Mouse (Mus musculus) left cerebral cortex, postnatal 14 days (tissue): ENCODE data around the gene Panx1. TPM values are rescaled to one million over a fixed set of nuclear protein-coding genes. Genes with fewer than 3 reads are reported as not detected.

ENCODE experiments used
- DNase-seq, 2 experiments: peaks; one replicate each; pipeline ENCODE4 v3.0.0; 2021 to 2022; ENCODE audit warnings: low spot score in 2 of 2, mixed read lengths in 1 of 2
- intact Hi-C: fragments of 180-260 bp; cut with DNase I; formaldehyde crosslinking; loops from one replicate; pipeline ENCODE4 v1.15.1; 2025
- long read RNA-seq, 2 experiments: library from polyadenylated mRNA; stranded (forward); transcript quantifications; one replicate each; pipeline ENCODE4 v2.0.0; 2021
- total RNA-seq, 2 experiments: library from RNA; stranded (reverse); gene quantifications; 2 replicates each; pipeline ENCODE4 v1.2.3; 2021

Panx1 gene
- total RNA-seq: 10 to 100 TPM; 42.2 to 43.4 TPM
- long read RNA-seq, experiment 1, full-length matches to known transcripts: 31 of 37 reads
- long read RNA-seq, experiment 1, partial matches to known transcripts: 4 of 37 reads
- long read RNA-seq, experiment 1, other reads (novel, unspliced or antisense): 2 of 37 reads
- long read RNA-seq, experiment 2, full-length matches to known transcripts: 18 of 23 reads
- long read RNA-seq, experiment 2, partial matches to known transcripts: 1 of 23 reads
- long read RNA-seq, experiment 2, other reads (novel, unspliced or antisense): 4 of 23 reads

DNA sequence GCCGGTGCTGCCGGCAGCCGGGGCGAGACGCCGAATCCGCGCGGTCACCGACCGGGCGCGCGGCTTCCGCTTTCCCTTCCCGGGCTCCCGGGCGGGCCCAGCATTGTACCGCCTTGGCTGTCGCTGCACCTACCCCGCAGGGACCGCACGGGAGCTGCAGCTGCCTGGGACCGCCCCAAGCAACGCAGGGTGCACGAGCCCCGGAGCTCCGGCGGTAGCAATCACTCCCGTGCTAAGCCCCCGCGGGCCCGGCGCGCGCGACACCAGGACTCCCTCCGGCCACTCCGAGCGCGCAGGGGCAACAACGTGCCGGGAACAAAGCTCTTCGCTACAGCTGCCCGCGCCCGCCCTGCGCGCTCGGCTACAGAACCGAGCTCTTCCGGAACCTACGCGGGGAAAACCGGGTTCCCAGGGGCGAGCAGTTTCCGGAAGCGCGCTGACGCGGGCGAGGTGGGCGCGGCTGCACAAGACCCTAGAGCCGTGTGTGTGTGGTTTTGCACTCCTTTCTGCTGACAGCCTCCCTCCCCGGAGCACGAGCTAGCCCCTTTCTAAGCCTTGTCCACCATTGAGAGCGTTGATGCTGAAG lies at the start of gene Panx1:
Gene Panx1, minus strand, starts transcription at position 395 of the 586 bp plus-strand sequence.
- intact Hi-C loops: loop anchor here (5.0 kb wide), 1 partner anchor 122 kb away; no protein-coding TSS in a partner anchor
- peak; percentile 70 for DNase-seq

DNA sequence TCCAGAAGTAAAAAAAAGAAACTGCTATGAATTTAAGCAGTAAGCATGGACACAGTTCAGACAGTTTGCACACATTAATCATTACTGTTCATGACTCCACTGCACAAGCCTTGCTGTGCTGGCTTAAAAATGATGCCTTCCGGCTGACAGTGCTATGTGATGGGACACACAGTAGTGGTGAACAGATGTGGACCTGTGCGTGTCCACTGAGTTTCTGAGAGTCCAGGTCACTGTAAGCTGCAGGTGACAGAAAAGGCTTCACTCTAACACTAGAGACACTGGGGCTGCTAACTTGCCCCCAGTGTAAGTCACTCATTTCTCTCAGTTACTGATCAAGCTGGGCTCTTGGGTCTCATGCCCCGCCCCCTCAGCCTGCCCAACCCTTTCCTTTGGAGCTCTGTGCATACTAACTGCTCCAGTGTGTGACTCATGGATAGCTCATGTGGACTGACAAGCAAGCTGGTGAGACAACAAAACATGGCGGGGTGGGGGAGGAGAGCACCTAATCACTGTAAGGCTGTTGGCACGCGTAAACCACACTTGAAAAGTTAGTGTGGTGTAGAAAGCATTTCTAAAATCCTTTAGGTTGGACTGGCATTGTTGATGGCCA lies 23.5 kb upstream of the Panx1 start:
- intact Hi-C loops: no loop called here
- DNase-seq: peak; percentile 9 to 62

DNA sequence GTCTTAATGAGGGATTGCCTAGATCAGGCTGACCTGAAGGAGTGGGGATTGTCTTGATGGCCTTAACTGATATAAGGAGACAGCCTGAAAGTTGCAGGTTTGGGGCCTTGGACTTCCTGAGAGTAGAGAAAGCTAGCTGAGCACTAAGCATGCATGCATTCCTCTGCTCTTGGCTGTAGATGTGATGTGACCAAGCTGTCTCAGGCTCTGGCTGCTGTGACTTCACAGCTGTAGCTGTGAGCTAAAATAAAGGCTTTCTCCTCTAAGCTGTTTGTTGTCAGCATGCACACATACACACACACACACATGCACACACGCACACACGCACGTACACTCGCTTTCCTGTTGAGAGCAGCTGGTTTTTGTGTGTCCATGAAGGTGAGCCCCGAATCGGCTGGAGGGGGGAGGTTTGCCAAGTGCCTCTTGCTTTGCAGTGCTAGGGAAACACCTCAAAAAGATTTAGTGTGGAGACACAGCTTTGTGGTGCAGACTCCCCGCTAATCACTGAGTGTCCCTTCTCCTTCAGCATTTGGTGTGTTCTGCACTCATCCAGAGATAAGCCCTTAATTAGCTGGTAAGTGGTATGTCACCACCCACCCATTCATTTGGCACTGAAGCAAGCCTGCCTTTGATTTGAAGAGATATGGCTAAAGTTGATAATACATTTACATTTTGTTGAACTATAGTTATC lies 22.9 kb upstream of the Panx1 start:
- intact Hi-C loops: no loop called here
- no peak for DNase-seq

DNA sequence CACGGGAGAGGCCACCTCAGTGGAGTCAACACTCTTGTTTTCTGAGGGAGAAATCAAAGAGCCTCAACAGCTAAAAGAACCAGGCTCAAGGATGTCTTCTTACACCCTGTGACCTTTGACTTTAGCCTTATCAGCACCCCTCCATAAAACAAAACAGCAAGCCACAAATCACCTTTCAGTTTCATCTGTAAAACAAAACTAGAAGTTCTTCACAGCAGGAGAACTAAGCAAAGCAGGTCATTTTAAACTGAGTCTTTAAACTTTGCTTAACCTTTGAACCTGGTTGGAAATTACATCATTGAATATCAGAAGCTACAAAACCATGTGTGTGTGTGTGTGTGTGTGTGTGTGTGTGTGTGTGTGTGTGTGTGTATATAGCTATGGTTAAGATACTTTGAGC lies 18.9 kb upstream of the Panx1 start:
- intact Hi-C loops: no loop called here
- DNase-seq: no peak

DNA sequence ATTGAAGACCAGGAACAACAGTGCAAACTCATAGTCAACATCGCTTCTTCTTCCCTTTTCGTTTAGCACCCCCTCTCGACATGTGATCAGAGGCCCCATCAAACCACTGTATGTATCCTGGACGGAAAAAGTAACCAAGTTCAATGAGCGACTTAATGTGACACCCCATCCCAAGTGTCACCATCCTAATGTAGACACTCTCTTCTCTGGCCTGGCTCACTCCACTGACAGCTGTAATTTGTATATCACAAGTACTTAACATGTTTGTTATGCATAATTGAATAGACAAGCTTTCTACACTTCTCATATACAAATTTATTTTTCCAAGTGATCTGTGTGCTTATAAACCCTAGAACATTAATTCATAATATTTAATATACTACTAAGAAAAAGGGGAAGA lies 15.6 kb upstream of the Panx1 start:
- no peak for DNase-seq
- intact Hi-C loops: no loop called here

DNA sequence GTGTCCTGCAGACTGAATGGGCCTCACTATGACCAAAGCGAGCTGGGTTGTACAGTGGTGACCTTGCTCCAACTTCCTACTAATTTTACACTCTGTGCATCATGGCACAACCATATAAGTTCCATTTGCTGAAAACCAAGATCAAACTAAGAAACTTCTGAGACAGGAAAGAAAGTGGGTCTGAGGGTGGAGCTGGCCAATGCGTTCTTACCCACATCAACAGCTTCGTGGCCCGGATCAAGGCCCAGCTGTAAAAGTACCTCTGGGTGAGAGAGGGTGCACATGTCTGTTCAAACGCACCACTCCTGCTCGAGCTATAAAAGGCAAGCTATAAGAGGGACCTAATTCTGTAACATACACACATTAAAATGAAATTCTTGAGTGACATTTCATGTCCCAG lies 14.7 kb upstream of the Panx1 start:
- no peak for DNase-seq
- intact Hi-C loops: no loop called here

DNA sequence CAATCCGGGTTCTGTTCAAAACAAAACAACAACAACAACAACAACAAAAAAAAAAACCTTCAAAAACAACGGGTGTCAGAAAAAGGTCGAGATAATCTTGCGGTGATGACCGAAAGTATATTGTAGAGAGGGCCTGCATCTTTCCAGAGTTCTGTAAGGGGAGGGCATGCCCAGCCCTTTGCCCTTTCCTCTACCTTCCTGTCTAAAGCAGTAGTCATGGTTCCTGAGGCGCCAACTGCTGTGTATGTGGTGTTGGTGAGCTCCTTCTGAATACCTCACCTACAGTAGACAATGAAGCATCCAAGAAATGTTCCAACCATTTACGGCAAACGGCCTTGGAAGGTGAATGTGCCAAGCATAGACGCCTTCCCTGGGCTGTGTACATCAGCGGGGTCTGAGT lies 462 bp upstream of the Panx1 start:
- intact Hi-C loops: loop anchor here (5.0 kb wide), 1 partner anchor 122 kb away; no protein-coding TSS in a partner anchor
- no peak for DNase-seq

DNA sequence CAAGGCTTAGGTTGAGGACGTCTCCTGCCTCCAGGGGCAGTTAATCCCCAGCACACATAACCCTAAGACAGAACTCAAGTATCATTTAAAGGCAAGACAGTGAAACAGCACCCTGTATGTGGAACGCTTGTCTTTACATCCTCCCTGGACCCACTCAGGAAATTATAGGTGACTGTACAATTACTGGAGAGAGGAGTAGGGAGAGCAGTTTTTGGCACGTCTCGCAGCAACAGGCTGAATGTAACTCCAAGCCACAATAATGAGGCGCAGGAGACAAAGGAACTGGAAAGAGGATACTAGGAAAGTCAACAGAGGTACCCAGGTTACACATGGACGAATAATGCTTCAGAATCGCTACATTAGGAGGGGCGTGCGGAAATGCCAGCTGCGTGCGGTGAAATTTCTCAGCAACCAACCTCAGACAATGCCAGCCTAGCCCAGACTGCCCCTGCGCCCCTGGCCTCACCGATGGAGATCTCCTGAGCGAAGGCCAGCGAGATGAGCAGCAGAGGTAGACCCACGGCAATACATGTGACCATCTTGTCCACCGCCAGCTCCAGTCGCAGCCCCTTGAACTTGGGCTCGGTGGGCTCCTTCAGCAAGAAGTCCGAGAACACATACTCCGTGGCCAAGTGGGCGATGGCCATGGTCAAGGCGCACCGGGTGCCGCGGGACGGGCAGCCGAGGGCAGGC lies 741 bp downstream of the Panx1 start:
- intact Hi-C loops: loop anchor here (5.0 kb wide), 1 partner anchor 123 kb away; no protein-coding TSS in a partner anchor
- no peak for DNase-seq

DNA sequence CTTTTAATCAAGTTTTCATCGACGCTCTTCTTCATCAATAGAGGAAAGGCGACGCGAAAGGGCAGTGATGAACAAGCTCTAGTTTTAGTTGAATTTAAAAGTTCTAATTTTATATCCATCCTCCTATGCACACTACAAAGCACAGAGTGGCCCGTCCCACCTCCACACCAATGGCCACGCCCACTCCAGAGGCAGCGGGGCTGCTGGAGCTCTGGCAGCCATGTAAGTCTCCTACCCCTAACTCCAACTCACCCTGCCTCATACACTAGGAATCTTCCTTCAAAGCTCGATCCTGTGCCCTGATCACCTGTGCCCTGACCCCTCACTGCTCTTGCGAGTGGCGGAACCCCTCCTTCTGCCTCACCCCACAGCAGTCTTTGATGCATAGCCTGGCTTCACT lies 3.7 kb downstream of the Panx1 start:
- intact Hi-C loops: no loop called here
- no peak for DNase-seq

DNA sequence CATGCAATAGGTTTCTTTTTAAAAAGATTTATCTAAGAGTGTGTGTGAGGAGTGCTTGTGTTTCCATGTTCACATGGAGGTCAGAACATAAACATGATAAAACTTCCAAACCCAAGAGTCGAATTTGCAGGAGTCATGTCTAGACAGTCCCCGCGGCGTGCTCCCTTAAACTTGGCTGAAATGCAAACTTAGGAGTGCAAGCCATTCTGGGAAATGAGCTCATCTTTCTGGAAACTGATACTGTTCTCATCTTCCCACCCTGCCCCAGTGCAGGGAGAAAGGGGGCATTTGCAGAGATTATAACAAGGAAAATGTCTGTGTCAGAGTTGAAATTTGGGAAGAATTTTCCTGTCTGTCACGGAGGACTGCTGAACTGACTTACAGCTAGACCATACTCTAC lies 5.4 kb downstream of the Panx1 start:
- DNase-seq: no peak
- intact Hi-C loops: no loop called here

DNA sequence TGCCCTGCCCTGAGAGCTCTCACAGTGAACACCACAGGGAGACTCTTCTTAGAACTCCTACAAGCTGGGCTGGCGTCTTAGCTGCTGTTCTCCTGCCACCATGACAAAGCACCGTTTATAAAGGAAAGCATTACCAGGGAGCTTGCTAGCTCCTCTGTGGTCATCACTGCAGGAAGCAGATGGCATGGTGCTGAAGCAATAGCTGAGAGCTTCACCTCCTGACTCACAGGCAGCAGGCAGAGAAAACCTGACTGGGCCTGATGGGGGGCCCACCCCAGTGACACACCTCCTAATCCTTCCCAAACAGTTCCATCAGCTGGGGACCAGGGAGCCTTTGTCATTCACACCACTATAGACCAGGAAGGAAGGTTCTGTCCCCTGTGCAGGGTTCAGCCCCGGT lies 7.6 kb downstream of the Panx1 start:
- intact Hi-C loops: no loop called here
- no peak for DNase-seq

DNA sequence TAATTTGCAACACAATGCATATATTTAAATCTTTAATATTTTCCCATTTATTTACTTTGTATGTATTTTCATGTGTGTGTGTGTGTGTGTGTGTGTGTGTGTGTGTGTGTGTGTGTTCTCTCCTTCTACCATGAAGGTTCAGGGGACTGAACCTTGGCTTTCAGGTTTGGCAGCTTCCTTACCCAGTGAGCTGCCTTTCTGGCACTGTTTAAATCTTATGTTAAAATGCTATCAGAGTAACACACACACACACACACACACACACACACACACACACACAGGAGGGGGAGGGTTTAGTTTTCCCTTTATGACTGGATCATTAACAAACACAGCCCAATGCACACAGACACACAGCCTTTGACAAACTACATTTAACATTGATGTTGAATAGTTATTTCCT lies 8.0 kb downstream of the Panx1 start:
- no peak for DNase-seq

DNA sequence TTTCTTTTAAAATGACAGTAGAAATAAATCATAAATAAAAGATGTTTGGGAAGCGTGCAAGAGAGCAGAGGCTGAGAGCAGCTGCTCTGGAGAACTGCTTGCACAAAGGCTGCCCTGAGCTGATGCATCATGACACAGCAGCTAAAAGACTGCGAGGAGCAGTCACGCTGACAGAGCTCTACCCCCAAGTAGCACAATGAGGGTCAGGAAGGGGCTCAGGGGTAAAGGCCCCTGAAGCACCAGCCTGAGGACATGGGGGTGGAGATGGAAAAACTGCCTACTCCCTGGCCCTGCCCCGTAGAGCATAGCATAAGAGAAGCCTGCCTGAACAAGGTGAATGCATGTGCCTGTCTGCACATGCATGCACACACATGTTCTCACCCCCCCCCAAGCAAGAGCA lies 8.5 kb downstream of the Panx1 start:
- DNase-seq: no peak
- intact Hi-C loops: no loop called here

More for the DNA sequence above, 8.0 kb downstream of the Panx1 start:
- intact Hi-C loops: no loop called here

DNA sequence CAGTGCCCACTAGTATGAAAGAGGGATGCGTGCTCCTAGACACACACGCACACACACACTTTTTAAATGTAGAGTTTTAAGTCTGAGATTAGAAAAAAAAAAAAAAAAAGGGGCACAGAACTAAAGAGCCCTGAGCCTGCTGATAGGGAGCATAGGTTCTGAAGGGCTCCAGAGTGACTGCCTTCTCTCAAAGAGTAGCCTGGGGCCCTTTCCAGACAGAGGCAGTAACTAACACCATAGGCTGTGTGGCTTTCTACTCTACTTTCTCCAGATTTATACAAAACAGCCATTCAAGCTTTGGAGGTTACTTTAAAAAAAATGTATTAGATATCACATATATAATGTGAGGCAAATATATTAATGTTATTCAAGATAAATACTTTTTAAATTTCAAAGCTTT lies 8.9 kb downstream of the Panx1 start:
- no peak for DNase-seq
- intact Hi-C loops: no loop called here

DNA sequence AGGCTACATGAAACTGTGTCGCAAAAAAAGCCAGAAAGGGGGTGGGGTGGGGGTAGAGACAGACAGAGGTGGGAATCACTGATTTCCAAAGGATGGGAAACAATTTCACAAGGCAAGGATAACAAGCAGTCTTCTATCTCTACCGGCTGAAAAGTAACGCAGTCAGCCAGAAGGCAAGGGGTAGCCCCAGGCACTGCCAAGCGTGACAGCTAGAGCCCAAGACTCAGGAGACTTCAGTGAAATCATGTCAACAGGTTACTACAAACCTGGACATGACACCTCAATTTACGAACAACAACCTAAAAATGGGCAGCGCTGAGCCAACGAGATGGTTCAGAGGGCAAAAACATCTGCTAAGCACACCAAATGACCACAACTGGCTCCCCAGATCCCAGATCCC lies 9.3 kb downstream of the Panx1 start:
- DNase-seq: no peak
- intact Hi-C loops: no loop called here

DNA sequence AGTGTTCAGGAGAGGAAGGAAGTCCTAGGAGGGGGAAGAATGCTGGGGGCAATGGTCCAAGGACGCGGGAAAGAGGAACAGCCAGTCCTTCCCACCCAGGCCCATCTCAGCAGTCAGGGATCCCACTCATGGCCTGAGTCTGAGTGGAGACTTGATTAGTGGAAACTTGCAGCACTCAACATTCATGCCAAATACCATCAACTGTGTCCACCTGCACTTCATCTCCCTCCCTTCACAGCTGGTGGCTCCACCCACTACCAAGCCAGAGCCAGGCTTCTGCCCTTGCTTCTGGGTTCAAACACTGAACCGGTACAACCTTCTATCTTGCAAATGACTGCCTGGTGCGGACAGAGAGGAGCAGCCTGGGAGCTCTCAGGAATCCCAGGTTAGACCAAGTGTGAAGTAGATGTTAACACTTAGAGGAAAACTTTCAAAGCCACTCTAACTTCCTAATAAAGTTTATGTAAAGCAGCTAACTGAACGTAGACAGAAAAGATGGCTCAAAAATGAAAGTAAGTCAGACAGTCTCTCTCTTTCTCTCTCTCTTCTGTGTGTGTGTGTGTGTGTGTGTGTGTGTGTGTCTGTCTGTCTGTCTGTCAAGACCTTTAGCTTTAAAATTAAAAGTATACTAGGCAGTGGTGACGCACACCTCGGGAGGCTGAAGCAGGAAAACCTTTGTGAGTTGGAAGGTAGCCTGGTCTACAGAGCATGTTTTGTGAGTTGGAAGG lies 10.6 kb downstream of the Panx1 start:
- intact Hi-C loops: loop anchor here (5.0 kb wide), 1 partner anchor 178 kb away; no protein-coding TSS in a partner anchor
- DNase-seq: no peak

DNA sequence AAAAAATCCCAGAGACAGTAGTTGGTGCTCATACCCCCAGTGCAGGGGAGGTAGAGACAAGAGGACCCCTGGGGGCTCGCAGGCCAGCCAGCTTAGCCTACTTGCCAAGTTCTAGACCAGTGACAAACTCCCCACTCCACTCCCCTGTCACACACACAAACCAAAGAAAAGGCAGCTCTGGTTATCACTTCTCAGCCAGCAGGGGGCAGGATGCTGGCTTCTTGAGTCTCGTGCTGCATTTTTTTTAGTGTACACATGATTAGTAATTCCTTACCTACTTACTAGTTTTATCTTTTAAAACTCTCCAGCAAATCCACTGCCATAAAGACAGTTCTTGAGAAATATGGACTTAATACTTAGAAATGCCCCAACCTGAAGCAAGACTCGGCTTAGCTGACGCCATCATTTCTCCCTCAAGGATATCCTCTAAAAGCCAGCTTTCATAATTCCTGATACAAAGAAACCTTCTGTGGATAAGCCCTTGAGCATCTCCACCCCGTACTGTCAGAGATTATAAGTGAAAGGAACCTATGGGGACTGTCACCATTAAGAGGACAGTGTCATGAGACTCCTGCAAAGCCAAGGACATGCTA lies 11.6 kb downstream of the Panx1 start:
- intact Hi-C loops: loop anchor here (5.0 kb wide), 1 partner anchor 179 kb away; no protein-coding TSS in a partner anchor
- peak in 1 of 2 experiments; percentile 58 for DNase-seq

DNA sequence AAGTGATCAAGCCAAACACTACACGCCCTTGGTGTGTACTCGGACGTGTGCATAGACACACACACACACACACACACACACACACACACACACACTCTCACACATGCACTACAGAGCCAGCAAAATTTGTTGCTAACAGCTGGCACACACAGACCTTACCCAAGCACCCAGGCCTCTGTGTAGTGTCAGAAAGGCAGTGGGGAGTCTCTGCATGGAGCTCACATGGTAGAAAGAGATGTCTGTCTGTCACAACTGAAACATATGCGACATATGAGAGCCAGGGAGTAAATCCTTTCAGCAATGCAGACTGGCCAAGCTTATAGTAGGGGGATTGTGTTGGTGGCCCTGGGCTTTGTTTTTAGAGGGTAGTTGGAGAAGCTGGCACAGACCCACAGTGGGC lies 12.5 kb downstream of the Panx1 start:
- no peak for DNase-seq
- intact Hi-C loops: loop anchor here (5.0 kb wide), 1 partner anchor 180 kb away; no protein-coding TSS in a partner anchor
